Mouse (Mus musculus) effector memory CD4-positive, alpha-beta T cell, adult 7 months (primary cell): ENCODE measurements around the gene Mamstr. TPM values are rescaled to one million over a fixed set of nuclear protein-coding genes. Genes with fewer than 3 reads are reported as not detected.

Experiments used
- polyA plus RNA-seq: library from polyadenylated mRNA; unstranded; fragments of 100-300 nt; shearing (Covaris generic); gene quantifications from one replicate; pipeline ENCODE4 v1.2.1, GENCODE M21; 2017

Mamstr gene
- polyA plus RNA-seq = 1.1 TPM

DNA sequence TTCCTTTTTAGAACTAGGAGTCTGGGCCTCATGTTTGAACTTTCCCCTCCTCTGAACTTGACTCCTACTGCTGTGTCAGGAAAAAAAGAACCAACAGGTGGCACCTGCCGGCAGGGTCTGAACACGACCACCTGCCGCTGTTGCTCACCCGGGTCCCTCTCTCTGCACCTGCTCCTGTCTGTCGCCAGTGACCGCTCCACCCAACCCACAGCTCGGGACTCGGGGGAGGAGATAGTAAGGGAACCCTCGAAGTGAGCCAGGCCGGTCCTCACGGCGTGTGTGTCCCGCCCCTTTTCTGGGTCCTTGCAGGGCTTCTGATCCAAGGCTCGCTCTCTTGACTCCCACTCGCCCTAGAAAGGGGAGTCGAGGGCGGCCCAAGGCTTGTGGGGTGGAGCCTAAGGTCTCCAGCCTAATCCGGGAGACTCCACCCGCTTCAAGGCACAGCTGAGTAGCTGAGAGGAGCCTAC lies at the start of gene Mamstr:
Gene Mamstr (plus strand): TSS at position 417 of the 467 bp plus-strand sequence.

DNA sequence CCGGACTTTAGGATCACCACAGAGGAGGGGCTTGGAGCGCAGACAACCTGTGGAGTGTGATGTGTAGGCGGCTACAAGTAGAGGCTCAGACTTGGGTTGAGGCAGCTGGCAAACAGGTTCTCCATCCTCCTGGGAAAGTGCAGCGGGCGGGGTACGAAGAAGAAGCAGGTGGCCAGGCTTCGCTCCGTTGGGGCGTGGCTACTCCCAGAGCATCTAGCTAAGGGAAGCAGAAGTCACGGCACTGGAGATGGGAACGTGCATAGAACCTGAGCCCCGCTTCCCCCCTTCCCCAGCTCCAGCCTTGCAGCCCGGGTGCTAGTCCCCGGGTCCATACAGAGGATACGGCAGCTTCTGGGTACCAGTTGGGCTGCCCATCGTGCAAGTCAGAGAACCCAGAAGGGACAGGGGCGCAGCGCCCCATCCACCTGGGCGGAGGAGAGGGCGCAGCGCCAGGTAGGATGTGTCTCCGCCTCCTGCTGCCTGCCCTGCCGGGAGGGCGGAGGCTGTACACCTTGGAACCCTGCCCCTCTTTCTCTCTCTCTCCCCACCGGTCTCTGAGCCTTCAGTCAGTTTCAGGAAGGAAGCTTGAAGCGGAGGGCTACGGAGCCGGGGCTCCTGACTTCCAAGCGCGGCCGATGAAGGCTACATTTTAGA lies 22.6 kb upstream of the Mamstr start, which contains the start of gene Fut1:
Gene Fut1 (plus strand): TSS at position 248 of the 654 bp plus-strand sequence.

DNA sequence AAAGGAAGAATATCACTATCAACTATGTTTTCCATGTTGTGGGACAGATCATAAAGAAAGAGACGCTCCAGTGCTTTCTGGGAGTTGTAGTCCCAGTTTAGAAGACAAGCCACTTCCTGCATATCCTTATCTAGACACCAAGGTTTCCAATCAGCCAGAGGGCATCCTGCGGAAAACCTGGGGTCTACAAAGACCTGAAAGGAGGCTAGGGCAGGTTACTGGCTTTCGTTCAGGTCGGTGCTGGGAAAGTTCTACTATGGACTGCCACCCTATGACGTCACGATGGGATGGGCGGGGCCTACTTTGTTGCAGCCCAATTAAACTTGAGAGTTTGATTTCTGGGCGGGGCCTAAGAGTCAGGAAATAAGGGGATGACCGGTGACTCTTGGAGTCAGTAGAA lies 18.3 kb upstream of the Mamstr start, which contains the start of gene Izumo1:
Gene Izumo1 (plus strand): TSS at position 369 of the 400 bp plus-strand sequence.

DNA sequence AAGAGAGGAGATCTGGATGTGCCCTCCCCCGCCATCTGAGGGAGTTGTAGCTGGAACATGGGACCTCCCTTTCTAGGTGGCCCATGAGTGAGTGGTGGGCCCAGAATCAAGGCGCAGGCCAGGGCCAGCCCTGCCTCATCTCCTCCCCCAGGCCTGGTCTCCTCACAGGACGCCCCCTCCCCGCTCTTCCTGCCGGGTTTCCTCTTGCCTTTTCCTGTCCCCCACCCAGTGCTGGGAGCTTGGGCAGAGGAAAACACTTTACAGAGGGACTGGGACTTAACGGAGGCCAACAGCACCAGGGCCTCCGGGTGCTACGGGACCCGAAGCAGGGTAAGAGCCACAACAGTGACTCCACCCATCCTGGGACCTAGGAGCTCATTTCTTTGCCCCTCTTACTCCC lies 12.5 kb upstream of the Mamstr start, which contains the start of gene Rasip1:
Gene Rasip1 (plus strand): TSS at position 228 of the 400 bp plus-strand sequence.

DNA sequence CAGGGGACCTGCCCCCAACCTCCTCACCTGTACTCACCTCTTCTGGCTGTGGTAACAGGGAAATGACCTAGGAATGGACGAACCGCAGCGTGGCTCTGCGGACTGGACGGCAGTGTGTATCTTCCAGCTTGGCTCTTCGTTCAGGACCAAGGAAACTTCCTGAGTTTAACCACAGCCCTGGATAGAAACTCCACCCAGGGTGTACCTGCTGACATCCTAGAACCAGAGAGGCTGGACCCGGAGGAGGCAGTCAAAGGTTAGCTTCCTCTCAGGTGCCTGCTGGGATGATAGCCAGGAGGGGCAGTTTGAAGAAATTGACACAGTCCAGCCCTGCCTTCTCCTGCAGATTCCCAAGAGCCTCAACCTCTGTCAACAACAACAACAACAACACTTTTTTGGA lies 26.4 kb downstream of the Mamstr start, which contains the start of gene Fut2:
Gene Fut2 (minus strand): TSS at position 234 of the 400 bp plus-strand sequence.

DNA sequence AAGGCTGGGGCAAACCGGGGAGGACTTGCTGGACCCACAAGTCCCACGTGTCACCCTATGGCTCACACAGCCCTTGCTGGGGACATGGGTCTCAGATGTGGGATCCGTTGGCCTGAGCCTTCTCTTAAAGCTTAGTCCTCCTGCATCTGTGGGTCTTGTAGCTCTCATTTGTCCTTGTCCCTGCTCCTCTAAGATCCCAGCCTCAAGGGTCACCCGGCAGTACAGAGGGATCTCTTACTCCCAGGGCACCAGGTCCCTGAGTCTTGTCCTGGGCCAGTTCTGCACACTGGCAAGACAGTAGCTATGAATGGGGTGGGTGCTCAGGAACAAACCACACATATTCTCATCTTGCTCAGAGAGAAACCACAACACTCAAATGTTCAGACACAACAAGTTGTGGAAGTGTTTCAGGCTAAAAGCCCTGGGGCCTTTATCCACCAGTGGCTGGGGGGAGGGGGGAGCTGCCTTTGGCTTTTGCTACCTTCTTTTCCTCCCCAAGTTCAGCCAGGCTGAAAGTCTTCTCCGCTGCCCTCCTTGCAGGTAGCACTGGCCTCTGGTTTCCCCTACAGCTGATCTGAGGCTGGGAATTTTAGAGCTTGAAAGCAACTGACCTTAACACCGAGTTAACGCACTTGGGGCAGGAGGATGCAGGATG lies 43.7 kb downstream of the Mamstr start, which contains the start of gene Ntn5:
Gene Ntn5 (plus strand): TSS at position 627 of the 655 bp plus-strand sequence.

DNA sequence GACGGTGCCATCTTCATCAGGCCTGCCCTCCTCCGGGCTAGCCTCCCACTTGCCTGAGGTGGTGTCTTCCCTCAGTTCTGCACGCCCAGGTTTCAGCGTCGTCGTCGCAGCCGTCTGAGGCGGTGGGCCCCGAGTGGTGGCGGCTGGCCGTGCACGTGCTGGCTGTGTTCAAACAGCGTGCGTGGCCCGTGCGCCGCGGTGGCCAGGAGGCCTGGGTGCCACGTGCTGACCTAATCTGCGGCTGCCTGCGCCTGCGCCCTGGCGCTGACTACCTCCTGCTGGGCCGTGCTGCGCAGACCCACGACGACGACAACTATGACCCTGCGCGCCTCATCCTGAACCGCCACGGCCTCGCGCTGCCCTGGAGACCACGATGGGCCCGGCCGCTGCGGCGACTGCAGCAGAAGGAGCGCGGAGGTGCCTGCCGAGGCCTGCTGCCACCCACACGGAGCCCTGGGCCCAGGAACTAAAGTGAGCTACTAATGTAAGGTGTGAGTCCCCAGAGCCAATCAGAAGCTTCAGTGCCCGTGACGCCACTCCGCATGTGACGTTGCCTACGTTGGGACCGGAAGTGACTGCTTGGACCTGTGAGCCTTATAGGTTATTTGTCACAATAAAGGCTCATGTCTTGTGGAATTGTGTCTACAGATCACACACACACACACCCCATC lies 54.3 kb downstream of the Mamstr start, which contains the start of gene Sec1:
Gene Sec1 (minus strand): TSS at position 482 of the 671 bp plus-strand sequence.

Other genes starting within 250 kb of the Mamstr start
- gene Snrnp70, start 244.2 kb upstream of the Mamstr start, polyA plus RNA-seq = 211 TPM
- gene Kcna7, start 234.3 kb upstream of the Mamstr start, polyA plus RNA-seq = not detected
- 0.60 TPM for gene Ntf5, start 226.3 kb upstream of the Mamstr start, polyA plus RNA-seq
- gene Lhb, start 219.2 kb upstream of the Mamstr start, polyA plus RNA-seq = not detected
- gene Gys1, start 205.1 kb upstream of the Mamstr start, polyA plus RNA-seq = 3.2 TPM
- 32.3 TPM for gene Ruvbl2, start 201.9 kb upstream of the Mamstr start, polyA plus RNA-seq
- gene Ftl1, start 180.1 kb upstream of the Mamstr start, polyA plus RNA-seq = 2,366 TPM
- 236 TPM for gene Bax, start 173.1 kb upstream of the Mamstr start, polyA plus RNA-seq
- 1.3 TPM for gene Tulp2, start 158.1 kb upstream of the Mamstr start, polyA plus RNA-seq
- 0.89 TPM for gene Gm45808, start 153.2 kb upstream of the Mamstr start, polyA plus RNA-seq
- 0.80 TPM for gene Dhdh, start 151.2 kb upstream of the Mamstr start, polyA plus RNA-seq
- gene Nucb1, start 129.6 kb upstream of the Mamstr start, polyA plus RNA-seq = 218 TPM
- gene Ppp1r15a, start 113.7 kb upstream of the Mamstr start, polyA plus RNA-seq = 751 TPM
- 1.3 TPM for gene Plekha4, start 113.6 kb upstream of the Mamstr start, polyA plus RNA-seq
- 2.0 TPM for gene Hsd17b14, start 85.1 kb upstream of the Mamstr start, polyA plus RNA-seq
- gene Bcat2, start 69.8 kb upstream of the Mamstr start, polyA plus RNA-seq = 38.0 TPM
- not detected for gene Fgf21, start 24.5 kb upstream of the Mamstr start, polyA plus RNA-seq
- 1.2 TPM for gene Fut1, start 22.7 kb upstream of the Mamstr start, polyA plus RNA-seq
- not detected for gene Izumo1, start 18.2 kb upstream of the Mamstr start, polyA plus RNA-seq
- not detected for gene Rasip1, start 12.5 kb upstream of the Mamstr start, polyA plus RNA-seq
- 0.89 TPM for gene Fut2, start 26.4 kb downstream of the Mamstr start, polyA plus RNA-seq
- not detected for gene Ntn5, start 44.0 kb downstream of the Mamstr start, polyA plus RNA-seq
- not detected for gene Sec1, start 54.4 kb downstream of the Mamstr start, polyA plus RNA-seq
- 1.3 TPM for gene Car11, start 59.9 kb downstream of the Mamstr start, polyA plus RNA-seq
- 7.4 TPM for gene Dbp, start 65.1 kb downstream of the Mamstr start, polyA plus RNA-seq
- 1,531 TPM for gene Rpl18, start 75.5 kb downstream of the Mamstr start, polyA plus RNA-seq
- gene Sphk2, start 78.0 kb downstream of the Mamstr start, polyA plus RNA-seq = 17.9 TPM
- 0.57 TPM for gene Fam83e, start 81.2 kb downstream of the Mamstr start, polyA plus RNA-seq
- gene Spaca4, start 85.8 kb downstream of the Mamstr start, polyA plus RNA-seq = not detected
- gene Lmtk3, start 143.8 kb downstream of the Mamstr start, polyA plus RNA-seq = 0.13 TPM
- 13.1 TPM for gene Sult2b1, start 144.7 kb downstream of the Mamstr start, polyA plus RNA-seq
- gene Cyth2, start 174.6 kb downstream of the Mamstr start, polyA plus RNA-seq = 153 TPM
- 0.46 TPM for gene Kcnj14, start 184.8 kb downstream of the Mamstr start, polyA plus RNA-seq
- 34.7 TPM for gene Grwd1, start 191.0 kb downstream of the Mamstr start, polyA plus RNA-seq
- gene Kdelr1, start 232.8 kb downstream of the Mamstr start, polyA plus RNA-seq = 55.4 TPM
- 0.84 TPM for gene Grin2d, start 238.4 kb downstream of the Mamstr start, polyA plus RNA-seq